Mouse (Mus musculus) CH12.LX (cell line): ENCODE results near the gene Gns. TPM values are rescaled to one million over a fixed set of nuclear protein-coding genes. Genes with fewer than 3 reads are reported as not detected.
"Not testable (repeated sequence)": the region's sequence is repeated elsewhere in the genome, so short reads cannot be mapped to it uniquely, and the experiment has no call there.

Experiments
- DNase-seq: peaks from one replicate; pipeline ENCODE4 v3.0.0-alpha.2; 2013; ENCODE audit errors: extremely low read depth
- H3K27ac ChIP-seq: 2 replicates; pipeline ENCODE4 v1.5.1; 2012; ENCODE audit warnings: low read depth, mild to moderate bottlenecking, control low read depth, moderate library complexity; ENCODE audit not compliant: insufficient read depth
- H3K27me3 ChIP-seq: replicated peaks from 2 replicates; pipeline ENCODE3; 2012; ENCODE audit warnings: inconsistent platforms
- H3K36me3 ChIP-seq, 2 experiments: replicated peaks in 1 of 2; 2 replicates each; pipeline versions ENCODE3 to v1.6.1; 2012; ENCODE audit warnings: inconsistent platforms in 1 of 2, low read length in 1 of 2, mild to moderate bottlenecking in 1 of 2, mixed read lengths in 1 of 2, moderate library complexity in 1 of 2; ENCODE audit not compliant: control insufficient read depth in 1 of 2, insufficient read depth in 1 of 2
- H3K4me1 ChIP-seq, 2 experiments: 2 replicates each; pipeline ENCODE4 v1.6.1; 2012; ENCODE audit warnings: inconsistent platforms in 1 of 2, moderate library complexity in 1 of 2; ENCODE audit not compliant: insufficient read depth in 2 of 2, control insufficient read depth in 1 of 2
- H3K4me2 ChIP-seq: 2 replicates; pipeline ENCODE4 v1.6.1; 2012; ENCODE audit warnings: low read depth, mild to moderate bottlenecking, control low read depth; ENCODE audit not compliant: poor library complexity, insufficient read depth, severe bottlenecking
- H3K4me3 ChIP-seq, 3 experiments: fragments of 150-350 bp in 1 of 3; sonication (generic) in 1 of 3; replicated peaks in 1 of 3; 2 replicates each; pipeline versions ENCODE3 to v1.5.1; 2011 to 2012; ENCODE audit warnings: low read depth in 2 of 3, low read length in 2 of 3, mild to moderate bottlenecking in 2 of 3, moderate library complexity in 2 of 3, control low read depth in 1 of 3, improper control_type of control experiment in 1 of 3, inconsistent platforms in 1 of 3, mixed read lengths in 1 of 3; ENCODE audit not compliant: poor library complexity in 1 of 3
- H3K79me2 ChIP-seq: replicated peaks from 2 replicates; pipeline ENCODE4 v1.6.1; 2012; ENCODE audit warnings: mild to moderate bottlenecking, moderate library complexity; ENCODE audit not compliant: control insufficient read depth, poor library complexity, insufficient read depth, severe bottlenecking; ENCODE audit errors: extremely low read depth
- H3K9ac ChIP-seq: 2 replicates; pipeline ENCODE4 v1.6.1; 2012; ENCODE audit warnings: low read depth, mild to moderate bottlenecking, control low read depth, moderate library complexity; ENCODE audit not compliant: insufficient read depth
- H3K9me3 ChIP-seq: replicated peaks from 2 replicates; pipeline ENCODE3; 2012; ENCODE audit warnings: low read length, inconsistent platforms, mixed read lengths
- BHLHE40 ChIP-seq: IDR thresholded peaks from 2 replicates; pipeline ENCODE4 v1.6.1; 2011; ENCODE audit warnings: mild to moderate bottlenecking, low read depth, low read length, improper control_type of control experiment
- CHD1 ChIP-seq: IDR thresholded peaks from 2 replicates; pipeline ENCODE4 v1.6.1; 2012; ENCODE audit warnings: low read depth, low read length, improper control_type of control experiment, inconsistent platforms
- CHD2 ChIP-seq: IDR thresholded peaks from 2 replicates; pipeline ENCODE4 v1.6.1; 2011; ENCODE audit warnings: low read length, improper control_type of control experiment
- CTCF ChIP-seq, 2 experiments: IDR thresholded peaks in 1 of 2; conservative IDR thresholded peaks in 1 of 2; 2 replicates each; pipeline ENCODE4 v1.5.1; 2011 to 2012; ENCODE audit warnings: low read depth in 2 of 2, low read length in 2 of 2, improper control_type of control experiment in 1 of 2, inconsistent platforms in 1 of 2, mild to moderate bottlenecking in 1 of 2, moderate library complexity in 1 of 2
- E2F4 ChIP-seq: IDR thresholded peaks from 2 replicates; pipeline ENCODE4 v1.6.1; 2011; ENCODE audit warnings: low read depth, low read length, improper control_type of control experiment; ENCODE audit not compliant: insufficient replicate concordance
- ELF1 ChIP-seq: IDR thresholded peaks from 2 replicates; pipeline ENCODE4 v1.6.1; 2014; ENCODE audit warnings: low read depth, mild to moderate bottlenecking, inconsistent platforms, low read length, improper control_type of control experiment
- EP300 ChIP-seq: IDR thresholded peaks from 2 replicates; pipeline ENCODE4 v1.6.1; 2011; ENCODE audit warnings: low read length, improper control_type of control experiment
- ETS1 ChIP-seq: conservative IDR thresholded peaks from 2 replicates; pipeline ENCODE4 v1.6.1; 2012; ENCODE audit warnings: low read depth, mild to moderate bottlenecking, inconsistent platforms, low read length, improper control_type of control experiment, moderate library complexity
- IRF4 ChIP-seq: IDR thresholded peaks from 2 replicates; pipeline ENCODE4 v1.6.1; 2014; ENCODE audit warnings: low read depth, mild to moderate bottlenecking, inconsistent platforms, low read length, improper control_type of control experiment
- JUN ChIP-seq: IDR thresholded peaks from 2 replicates; pipeline ENCODE4 v1.6.1; 2011; ENCODE audit warnings: low read depth, mild to moderate bottlenecking, low read length, improper control_type of control experiment, moderate library complexity; ENCODE audit not compliant: insufficient read depth
- MAFK ChIP-seq: IDR thresholded peaks from 2 replicates; pipeline ENCODE4 v1.6.1; 2011; ENCODE audit warnings: low read length, improper control_type of control experiment; ENCODE audit not compliant: insufficient replicate concordance
- MEF2A ChIP-seq: IDR thresholded peaks from 2 replicates; pipeline ENCODE4 v1.6.1; 2014; ENCODE audit warnings: low read depth, mild to moderate bottlenecking, inconsistent platforms, low read length, improper control_type of control experiment, borderline replicate concordance
- MXI1 ChIP-seq: IDR thresholded peaks from 2 replicates; pipeline ENCODE4 v1.6.1; 2011; ENCODE audit warnings: mild to moderate bottlenecking, low read depth, low read length, improper control_type of control experiment
- MYC ChIP-seq: IDR thresholded peaks from 2 replicates; pipeline ENCODE4 v1.6.1; 2011; ENCODE audit warnings: low read depth, mild to moderate bottlenecking, improper control_type of control experiment, low read length
- NELFE ChIP-seq: IDR thresholded peaks from 2 replicates; pipeline ENCODE4 v1.6.1; 2011; ENCODE audit warnings: low read depth, low read length, improper control_type of control experiment
- PAX5 ChIP-seq: IDR thresholded peaks from 2 replicates; pipeline ENCODE4 v1.6.1; 2012; ENCODE audit warnings: low read length, inconsistent platforms, mixed read lengths
- POLR2A ChIP-seq: IDR thresholded peaks from 2 replicates; pipeline ENCODE4 v1.6.1; 2011; ENCODE audit warnings: low read depth, mild to moderate bottlenecking, improper control_type of control experiment, low read length
- POLR2AphosphoS2 ChIP-seq: IDR thresholded peaks from 2 replicates; pipeline ENCODE4 v1.6.1; 2011; ENCODE audit warnings: low read depth, low read length, improper control_type of control experiment
- RAD21 ChIP-seq: IDR thresholded peaks from 2 replicates; pipeline ENCODE4 v1.6.1; 2011; ENCODE audit warnings: low read depth, mild to moderate bottlenecking, low read length, improper control_type of control experiment, moderate library complexity
- SMC3 ChIP-seq: IDR thresholded peaks from 2 replicates; pipeline ENCODE4 v1.6.1; 2011; ENCODE audit warnings: low read depth, low read length, improper control_type of control experiment
- UBTF ChIP-seq: IDR thresholded peaks from 2 replicates; pipeline ENCODE4 v1.6.1; 2012; ENCODE audit warnings: low read depth, mild to moderate bottlenecking, inconsistent platforms, low read length, improper control_type of control experiment, moderate library complexity
- ZKSCAN1 ChIP-seq: IDR thresholded peaks from 2 replicates; pipeline ENCODE4 v1.6.1; 2012; ENCODE audit warnings: low read depth, inconsistent platforms, low read length, improper control_type of control experiment, borderline replicate concordance
- ZMIZ1 ChIP-seq: IDR thresholded peaks from 2 replicates; pipeline ENCODE4 v1.6.1; 2012; ENCODE audit warnings: low read depth, mild to moderate bottlenecking, inconsistent platforms, low read length, improper control_type of control experiment
- dilution Hi-C: fragments of 300-500 bp; cut with MboI; formaldehyde crosslinking; loops from 2 replicates; pipeline ENCODE4 v1.14.3; 2020; ENCODE audit warnings: low sequenced_read_pairs; ENCODE audit not compliant: extremely low pct_unique_long_range_greater_than_20kb, extremely low pct_ligation_motif_present
- in situ Hi-C: fragments of 300-500 bp; cut with MboI; formaldehyde crosslinking; loops from 3 replicates; pipeline ENCODE4 v1.14.3; 2019; ENCODE audit warnings: low sequenced_read_pairs, low pct_ligation_motif_present, low pct_unique_long_range_greater_than_20kb, mixed read lengths
- polyA plus RNA-seq: library from polyadenylated mRNA; unstranded; fragments of >175 nt; gene quantifications from 2 replicates; pipeline ENCODE4 v1.2.1, GENCODE M21; 2012; ENCODE audit warnings: low read depth; ENCODE audit not compliant: insufficient read length
- total RNA-seq, 2 experiments: library from RNA; depleted of rRNA; stranded (reverse); fragments of 300-350 nt in 1 of 2; fragments of >200 nt in 1 of 2; gene quantifications; 2 replicates each; pipeline ENCODE4 v1.2.3; 2012 to 2014

The Gns gene
- total and polyA plus RNA-seq, 3 experiments = 28.7 to 104 (median 58.2) TPM

GRCm38 (mm10) chr10:121334576-121334975, 30.3 kb upstream of the Gns start:
- dilution Hi-C loops = no loop called here
- TF ChIP-seq CTCF (conservative IDR thresholded peaks at IDR 0.05 in 1 of 2, IDR thresholded peaks at IDR 0.05 in 1 of 2; ENCODE audit: low read depth in 2 of 2, low read length in 2 of 2) (peak; percentile 78 to 93), SMC3 (peak; percentile 37), CHD2 (no peak), MEF2A (no peak), RAD21 (peak; percentile 16), POLR2A (no peak), MAFK (no peak), BHLHE40 (0 out of 2 replicates have a peak, but pooled peaks have one; percentile 9)
- in situ Hi-C loops = loop anchor here (5.0 kb wide), 1 partner anchor 37 kb away; no protein-coding TSS in a partner anchor

GRCm38 (mm10) chr10:121336536-121336935, 28.4 kb upstream of the Gns start:
- DNase-seq, H3K36me3 ChIP-seq, in situ Hi-C loops, H3K9me3 ChIP-seq, H3K9ac ChIP-seq, H3K79me2 ChIP-seq, H3K27ac ChIP-seq, dilution Hi-C loops, H3K4me1 ChIP-seq, H3K27me3 ChIP-seq, H3K4me2 ChIP-seq, H3K4me3 ChIP-seq: not testable (repeated sequence)

More at GRCm38 (mm10) chr10:121334576-121334975, 30.3 kb upstream of the Gns start:
- Histone ChIP-seq H3K4me1 (peaks cover 0 to 2% of the 10 kb centered on the region in 2 experiments; a peak in 2 of 4 replicates), H3K9me3 (no peaks in the 10 kb centered on the region), H3K79me2 (no peaks in the 10 kb centered on the region), H3K4me2 (no peak overlapping the region), H3K36me3 (no peaks in the 10 kb centered on the region), H3K4me3 (no peak overlapping the region), H3K9ac (no peak overlapping the region), H3K27ac (no peak overlapping the region), H3K27me3 (no peaks in the 10 kb centered on the region)
- peak; percentile 67 for DNase-seq

- dilution Hi-C loops (no loop called here), in situ Hi-C loops (no loop called here)
- H3K36me3 ChIP-seq = no peaks in the 10 kb centered on the region
- no peaks in the 10 kb centered on the region for H3K27me3 ChIP-seq
- H3K9ac ChIP-seq = no peak overlapping the region
- H3K4me3 ChIP-seq = no peak overlapping the region
- H3K79me2 ChIP-seq = no peaks in the 10 kb centered on the region
- H3K9me3 ChIP-seq = no peaks in the 10 kb centered on the region
- H3K4me1 ChIP-seq = no peaks in the 10 kb centered on the region
- no peak for TF ChIP-seq POLR2AphosphoS2
- TF ChIP-seq EP300 = no peak
- no peak for TF ChIP-seq CHD1
- no peak for TF ChIP-seq PAX5
- no peak for TF ChIP-seq ELF1
- no peak for TF ChIP-seq MXI1
- no peak for TF ChIP-seq ZMIZ1
- TF ChIP-seq ZKSCAN1 = no peak
- no peak for TF ChIP-seq MYC
- no peak for TF ChIP-seq IRF4
- TF ChIP-seq BHLHE40 = no peak
- no peak for TF ChIP-seq MEF2A
- no peak for TF ChIP-seq E2F4
- no peak for TF ChIP-seq NELFE
- TF ChIP-seq UBTF = no peak
- TF ChIP-seq ETS1 = no peak
- TF ChIP-seq JUN = no peak
- TF ChIP-seq POLR2A = no peak
- DNase-seq = no peak
- no peak overlapping the region for H3K27ac ChIP-seq
- H3K4me2 ChIP-seq = no peak overlapping the region
Observed at GRCm38 (mm10) chr10:121340754-121341593, 23.9 kb upstream of the Gns start.
